Mouse (Mus musculus): ENCODE measurements around the gene Gabbr2.

Gabbr2 gene

DNA sequence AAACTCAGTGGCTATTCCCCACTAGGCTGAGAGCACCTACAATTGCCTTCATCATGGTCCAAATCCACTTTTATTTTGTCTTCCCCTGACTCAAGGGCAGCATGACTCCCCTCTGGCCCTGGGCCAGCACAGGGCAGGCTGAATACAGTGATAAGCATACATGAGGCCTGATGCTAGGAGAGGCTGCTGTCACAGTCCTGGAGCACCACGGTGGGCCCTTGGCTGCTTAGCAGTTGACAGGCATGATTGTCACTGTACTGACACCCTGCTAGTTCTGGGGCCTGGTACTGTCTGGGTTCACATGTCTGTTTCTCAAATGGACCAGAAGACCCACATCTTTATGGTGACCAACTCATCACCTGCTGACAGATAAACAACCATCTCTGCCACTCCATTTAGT lies 184.8 kb downstream of the Gabbr2 start:
- DNase-seq, result no peak

GRCm38 (mm10) chr4:46805910-46806309 lies 185.8 kb downstream of the Gabbr2 start:
- DNase-seq, result no peak

- no peak for DNase-seq
Observed at GRCm38 (mm10) chr4:46802386-46802785, 189.3 kb downstream of the Gabbr2 start.

DNA sequence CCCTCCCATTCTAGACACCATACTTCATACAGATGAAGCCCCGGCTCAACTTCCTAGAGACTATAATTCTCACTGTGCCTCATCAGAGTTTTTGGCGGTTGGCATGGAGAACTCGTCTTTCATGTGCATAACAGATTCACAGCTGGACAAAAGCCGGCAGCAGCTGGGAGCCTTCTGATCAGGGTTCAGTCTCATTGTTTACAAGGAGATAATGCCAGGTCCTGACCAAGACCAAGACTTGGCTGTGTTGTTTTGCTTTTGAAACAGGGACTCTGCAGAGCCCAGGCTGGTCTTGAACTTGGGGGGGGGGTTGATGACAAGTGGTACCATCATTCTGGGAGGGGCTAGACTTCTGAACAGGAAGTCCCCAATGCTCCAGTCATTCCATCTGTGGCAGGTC lies 191.8 kb downstream of the Gabbr2 start:
- no peak for DNase-seq

DNA sequence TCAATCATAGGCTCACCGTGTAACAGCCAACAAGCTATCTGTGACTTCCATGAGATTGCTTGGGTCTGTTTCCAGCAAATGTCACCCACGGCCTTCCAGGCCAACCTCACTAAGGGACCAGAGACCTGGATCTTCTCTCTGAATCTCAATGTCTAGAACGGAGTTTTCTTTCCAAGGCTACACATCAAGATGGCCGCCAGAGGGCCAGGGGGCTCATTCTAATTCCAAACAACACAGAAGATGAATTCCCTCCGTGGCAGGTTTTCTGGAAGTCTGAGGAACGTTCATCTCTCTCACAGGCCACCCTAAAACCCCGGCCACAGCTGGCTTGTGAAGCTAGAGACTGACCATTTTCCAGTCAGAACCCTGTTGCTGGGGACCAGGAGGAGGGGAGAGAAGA lies 196.0 kb downstream of the Gabbr2 start:
- DNase-seq, result no peak

- DNase-seq, result no peak
Observed at GRCm38 (mm10) chr4:46794583-46794982, 197.1 kb downstream of the Gabbr2 start.

DNA sequence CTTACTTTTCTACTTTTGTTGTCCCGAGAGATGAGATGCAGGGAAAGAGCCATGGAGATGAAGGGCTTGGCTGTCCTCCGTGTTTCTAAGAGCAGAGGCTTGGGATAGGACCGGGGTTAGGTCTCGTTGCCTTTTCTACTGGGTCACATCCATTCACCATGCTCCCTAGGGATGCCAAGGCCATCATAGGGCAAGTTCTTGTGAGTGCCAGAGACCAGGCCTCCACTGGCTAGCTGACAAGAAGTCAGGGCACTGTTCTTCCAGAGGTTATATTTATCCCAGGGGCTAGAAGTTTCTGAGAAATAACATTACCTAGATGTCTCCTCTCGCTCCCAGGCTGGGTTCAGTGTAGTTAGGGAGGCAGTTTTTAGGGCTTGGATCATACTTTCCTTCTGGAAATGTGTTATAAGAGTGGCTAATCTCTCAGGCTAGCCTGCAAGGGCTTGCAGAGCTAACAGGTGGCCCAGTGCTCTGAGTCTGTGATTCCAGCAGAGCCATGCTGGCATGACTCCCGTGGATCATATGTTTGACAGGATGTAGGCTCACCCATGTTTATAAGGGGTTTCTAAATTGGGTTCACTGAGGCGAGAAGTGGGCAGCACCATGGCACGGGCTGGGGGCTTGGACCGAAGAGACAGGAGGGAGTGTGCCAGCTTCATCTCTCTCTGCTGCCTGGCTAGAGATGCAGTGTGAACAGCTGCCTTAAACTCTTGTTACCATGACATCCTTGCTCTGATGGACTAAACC lies 199.2 kb downstream of the Gabbr2 start:
- no peak for DNase-seq

GRCm38 (mm10) chr4:46791268-46791951 lies 200.3 kb downstream of the Gabbr2 start:
- no peak for DNase-seq

GRCm38 (mm10) chr4:46790609-46791267 lies 200.9 kb downstream of the Gabbr2 start:
- DNase-seq, result no peak

DNA sequence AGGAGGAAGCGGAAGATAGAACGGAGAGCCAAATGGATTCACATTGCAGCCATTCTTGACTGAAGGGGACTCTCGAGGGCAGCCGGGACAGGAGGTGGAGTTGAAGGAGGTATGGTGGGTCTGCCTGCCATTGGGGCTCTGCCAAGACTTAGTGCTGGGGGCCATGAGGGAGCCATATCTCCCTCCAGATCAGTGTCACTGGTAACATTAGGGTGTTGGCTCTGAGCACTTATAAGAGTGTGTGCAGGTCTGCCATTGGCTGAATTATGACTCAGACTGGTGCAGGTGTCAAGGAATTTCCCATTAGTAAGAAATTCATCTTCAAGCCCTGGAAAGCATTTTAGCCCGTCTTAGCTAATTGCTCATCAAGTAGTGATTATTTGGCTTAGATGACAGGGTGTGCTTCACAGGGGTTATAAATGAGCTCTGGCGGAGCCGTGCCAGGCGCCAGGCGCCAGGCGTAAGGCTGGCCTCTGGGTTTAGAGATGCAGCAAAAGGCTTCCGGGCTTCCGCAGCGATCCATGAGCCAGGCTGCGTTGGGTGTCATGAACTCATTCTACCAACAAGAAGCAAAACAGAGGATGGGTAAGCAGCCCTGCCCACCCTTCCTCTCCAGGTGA lies 207.1 kb downstream of the Gabbr2 start:
- no peak for DNase-seq

DNA sequence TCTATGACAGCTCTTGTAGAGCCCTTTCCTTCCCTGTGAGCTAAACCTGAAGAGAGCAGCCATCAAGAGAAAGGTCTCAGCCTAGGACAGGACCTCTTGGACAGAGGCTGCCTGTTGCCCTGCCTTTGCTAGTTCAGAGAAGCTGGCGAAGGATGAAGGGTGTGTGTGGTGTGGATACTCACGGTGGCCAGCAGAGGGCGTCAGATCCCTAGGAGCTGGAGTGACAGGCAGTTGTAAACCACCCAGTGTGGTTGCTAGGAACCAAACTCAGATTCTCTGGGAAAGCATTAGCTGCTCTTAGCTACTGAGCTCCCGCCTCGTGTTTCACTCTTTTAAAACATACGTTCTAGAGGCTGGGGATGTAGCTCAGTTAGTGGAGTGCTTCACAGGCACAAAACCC lies 210.6 kb downstream of the Gabbr2 start:
- DNase-seq, result peak; percentile 69

- no peak for DNase-seq
Observed at GRCm38 (mm10) chr4:46775959-46776358, 215.7 kb downstream of the Gabbr2 start.

- DNase-seq, result peak; percentile 19
Observed at GRCm38 (mm10) chr4:46774652-46775051, 217.0 kb downstream of the Gabbr2 start.

GRCm38 (mm10) chr4:46773243-46773642 lies 218.4 kb downstream of the Gabbr2 start:
- no peak for DNase-seq

GRCm38 (mm10) chr4:46772591-46772990 lies 219.1 kb downstream of the Gabbr2 start:
- DNase-seq, result no peak

GRCm38 (mm10) chr4:46771116-46771515 lies 220.6 kb downstream of the Gabbr2 start:
- no peak for DNase-seq

- DNase-seq, result no peak
Observed at GRCm38 (mm10) chr4:46770635-46771034, 221.0 kb downstream of the Gabbr2 start.

- no peak for DNase-seq
Observed at GRCm38 (mm10) chr4:46770090-46770489, 221.6 kb downstream of the Gabbr2 start.

DNA sequence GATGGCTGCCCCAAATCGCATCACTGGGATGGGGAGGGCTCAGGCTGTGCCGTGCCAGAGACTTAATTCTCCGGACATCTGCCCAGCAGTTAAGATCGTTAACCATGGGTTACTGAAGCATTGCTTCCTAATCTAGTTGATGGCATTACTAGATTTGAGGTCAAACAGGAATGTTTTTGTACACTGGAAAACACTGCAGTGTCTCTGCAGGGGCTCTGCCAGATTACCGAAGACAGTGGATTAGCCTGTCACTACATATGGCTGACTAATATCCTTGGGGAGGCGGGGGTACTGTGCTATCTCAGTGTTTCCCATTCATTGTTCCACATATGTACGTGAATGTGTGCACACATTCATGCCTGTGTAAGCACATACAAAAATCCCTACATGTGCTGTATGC lies 225.3 kb downstream of the Gabbr2 start:
- no peak for DNase-seq

DNA sequence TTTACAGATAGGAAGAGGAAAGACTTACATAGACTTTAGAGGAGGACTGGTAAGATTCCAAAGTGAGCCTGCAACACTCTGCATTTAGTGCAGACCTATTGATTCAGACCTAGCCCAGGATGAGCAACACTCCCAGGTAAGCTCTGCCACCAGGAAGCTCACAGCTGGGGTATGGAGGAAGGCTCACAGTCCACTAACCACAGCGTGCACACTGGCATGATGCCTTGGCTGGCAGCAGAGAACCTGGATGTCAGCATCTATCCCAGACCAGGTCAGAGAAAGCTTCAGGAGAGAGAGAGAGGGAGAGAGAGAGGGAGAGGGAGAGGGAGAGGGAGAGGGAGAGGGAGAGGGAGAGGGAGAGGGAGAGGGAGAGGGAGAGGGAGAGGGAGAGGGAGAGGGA lies 231.8 kb downstream of the Gabbr2 start:
- DNase-seq, result no peak

DNA sequence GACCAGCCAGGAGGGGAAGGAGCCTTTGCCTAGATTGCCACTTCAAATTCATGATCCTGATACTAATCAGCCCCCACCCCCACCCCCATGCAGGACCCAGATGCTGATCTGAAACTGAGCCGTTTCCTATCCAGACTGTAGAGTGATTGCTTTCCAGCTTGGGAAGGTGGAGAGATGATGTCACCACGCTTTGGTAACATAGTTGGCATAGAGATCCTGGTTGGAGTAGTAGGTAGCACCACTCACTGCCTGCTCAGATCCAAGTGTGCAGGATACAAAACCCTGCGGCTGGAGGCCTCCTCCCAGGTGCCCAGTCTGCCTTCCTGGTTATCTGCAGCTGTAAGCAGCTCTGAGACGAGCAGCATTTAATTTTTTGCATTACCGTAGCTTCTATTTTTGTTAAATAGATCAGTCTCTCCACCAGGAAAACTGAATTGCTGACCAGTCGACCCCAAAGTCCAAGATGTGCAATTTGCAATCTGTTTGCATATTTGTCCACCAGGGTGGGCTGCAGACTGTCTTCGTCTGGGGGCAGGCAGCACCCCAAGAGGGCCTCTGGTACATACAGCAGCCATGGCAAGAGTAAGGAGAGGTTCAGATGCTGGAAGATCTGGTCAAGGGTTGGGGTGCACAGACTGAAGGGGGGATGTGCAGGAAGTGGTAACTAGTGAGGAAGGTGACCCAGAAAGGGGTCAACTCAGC lies 233.2 kb downstream of the Gabbr2 start:
- peak; percentile 16 for DNase-seq

DNA sequence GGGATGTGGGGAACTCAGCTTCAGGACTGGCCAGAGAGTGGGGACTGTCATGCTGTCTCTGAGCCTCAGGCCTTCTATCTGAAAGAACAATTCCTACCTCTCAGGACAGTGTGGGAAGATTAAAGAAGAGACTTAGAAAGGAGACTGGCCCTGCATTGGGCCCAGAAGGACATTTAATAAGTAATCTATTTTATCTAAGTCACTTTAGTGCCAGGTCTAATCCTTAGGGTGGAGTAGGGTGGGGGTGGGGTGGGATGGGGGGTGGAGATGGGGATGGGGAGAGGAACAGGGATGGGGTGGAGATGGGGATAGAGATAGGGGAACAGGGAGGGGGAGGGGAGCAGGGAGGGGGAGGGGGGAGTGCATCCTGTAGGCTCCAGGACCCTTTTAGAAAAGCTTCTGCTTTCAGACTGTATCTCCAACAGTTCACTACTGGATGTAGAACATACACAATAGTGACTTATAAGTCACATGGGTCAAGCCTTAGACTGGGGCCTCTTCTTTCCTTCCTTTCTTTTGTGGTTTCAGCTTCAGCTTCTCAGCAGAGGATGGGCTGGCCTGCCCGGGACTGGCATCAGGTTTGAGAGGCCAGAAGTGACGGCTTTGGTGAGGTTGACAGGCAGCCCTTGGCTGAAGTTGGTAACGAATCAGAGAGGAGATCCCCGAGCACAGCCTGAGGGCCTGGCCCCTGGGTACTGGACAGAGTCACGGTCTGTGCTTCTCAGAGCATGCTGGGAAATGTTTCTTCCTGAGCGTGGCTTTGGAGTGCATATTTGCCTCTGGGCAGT lies 237.1 kb downstream of the Gabbr2 start:
- no peak for DNase-seq
